Mouse (Mus musculus) spleen, adult 2 months (tissue): Measurements from ENCODE around the gene Ogdh. TPM values are rescaled to one million over a fixed set of nuclear protein-coding genes. Genes with fewer than 3 reads are reported as not detected.

Source experiments
- DNase-seq, 2 experiments: peaks; one replicate each; pipeline versions ENCODE4 v3.0.0 to v3.0.0-alpha.2; 2012 to 2021; ENCODE audit warnings: low spot score in 2 of 2, low read depth in 1 of 2
- H3K27ac ChIP-seq: fragments of 200-500 bp; 2 replicates; pipeline ENCODE4 v1.5.1; 2012; ENCODE audit warnings: low read length, inconsistent platforms; ENCODE audit not compliant: insufficient read depth
- H3K27me3 ChIP-seq: fragments of 200-500 bp; 2 replicates; pipeline ENCODE4 v1.6.1; 2012; ENCODE audit warnings: mild to moderate bottlenecking, moderate library complexity, low read length, inconsistent platforms; ENCODE audit not compliant: control insufficient read depth, insufficient read depth
- H3K36me3 ChIP-seq: fragments of 200-500 bp; 2 replicates; pipeline ENCODE4 v1.6.1; 2012; ENCODE audit warnings: mild to moderate bottlenecking, low read length, inconsistent platforms; ENCODE audit not compliant: control insufficient read depth, insufficient read depth
- H3K4me1 ChIP-seq: fragments of 200-500 bp; 2 replicates; pipeline ENCODE4 v1.6.1; 2011; ENCODE audit warnings: inconsistent platforms; ENCODE audit not compliant: control insufficient read depth, insufficient read depth, insufficient read length
- H3K4me3 ChIP-seq: fragments of 200-500 bp; 2 replicates; pipeline ENCODE4 v1.5.1; 2011; ENCODE audit warnings: mild to moderate bottlenecking, inconsistent platforms; ENCODE audit not compliant: insufficient read depth, insufficient read length; ENCODE audit errors: extremely low read depth
- CTCF ChIP-seq: fragments of 200-500 bp; IDR thresholded peaks from 2 replicates; pipeline ENCODE4 v1.5.1; 2011; ENCODE audit warnings: mild to moderate bottlenecking, inconsistent platforms; ENCODE audit not compliant: insufficient read depth, insufficient read length, insufficient replicate concordance; ENCODE audit errors: extremely low read depth
- POLR2A ChIP-seq: fragments of 200-500 bp; IDR thresholded peaks from 2 replicates; pipeline ENCODE4 v1.6.1; 2011; ENCODE audit warnings: low read depth, low read length, inconsistent platforms
- WGBS: fragments of 180-500 bp; shearing (Covaris S2); methylation state at CpG from one replicate; pipeline ENCODE4 v1.1.7; 2018; 5-methylcytosine and 5-hydroxymethylcytosine counted together
- polyA plus RNA-seq: library from polyadenylated mRNA; depleted of rRNA; stranded (reverse); fragments of >200 nt; gene quantifications from 2 replicates; pipeline ENCODE4 v1.2.3, GENCODE M21; 2012

Gene Ogdh
- polyA plus RNA-seq, 1 experiment: 64.6 TPM

- no peak for TF ChIP-seq CTCF
- Histone ChIP-seq H3K4me1 (peaks cover 2% of the 10 kb centered on the region), H3K36me3 (peaks cover 20% of the 10 kb centered on the region), H3K27me3 (no peaks in the 10 kb centered on the region), H3K4me3 (no peak overlapping the region), H3K27ac (no peak overlapping the region)
- no peak for DNase-seq
- 92% methylated on average over 4 of the region's 4 CpGs for WGBS
These were observed 3.2 kb downstream of the Ogdh start for GRCm38 (mm10) chr11:6294632-6295031.

GRCm38 (mm10) chr11:6296077-6296476, 4.6 kb downstream of the Ogdh start:
- H3K4me3 ChIP-seq: no peak overlapping the region
- TF ChIP-seq CTCF (no peak), POLR2A (no peak)
- peaks cover 2% of the 10 kb centered on the region for H3K4me1 ChIP-seq
- no peaks in the 10 kb centered on the region for H3K27me3 ChIP-seq
- DNase-seq: no peak
- H3K27ac ChIP-seq: no peak overlapping the region
- H3K36me3 ChIP-seq: peaks cover 24% of the 10 kb centered on the region

- DNase-seq: no peak
- Histone ChIP-seq H3K36me3 (peaks cover 24% of the 10 kb centered on the region), H3K27me3 (no peaks in the 10 kb centered on the region), H3K4me1 (no peaks in the 10 kb centered on the region), H3K4me3 (no peak overlapping the region), H3K27ac (no peak overlapping the region)
- TF ChIP-seq POLR2A (no peak), CTCF (no peak)
- 64% methylated on average over 2 of the region's 2 CpGs for WGBS
These were observed 8.0 kb downstream of the Ogdh start for GRCm38 (mm10) chr11:6299435-6299834.

GRCm38 (mm10) chr11:6302793-6303192, 11.4 kb downstream of the Ogdh start:
- Histone ChIP-seq H3K4me3 (no peak overlapping the region), H3K27ac (no peak overlapping the region), H3K4me1 (no peaks in the 10 kb centered on the region), H3K36me3 (peaks cover 19% of the 10 kb centered on the region), H3K27me3 (no peaks in the 10 kb centered on the region)
- TF ChIP-seq POLR2A (no peak), CTCF (no peak)
- 90% methylated on average over 2 of the region's 2 CpGs for WGBS
- DNase-seq: no peak

DNA sequence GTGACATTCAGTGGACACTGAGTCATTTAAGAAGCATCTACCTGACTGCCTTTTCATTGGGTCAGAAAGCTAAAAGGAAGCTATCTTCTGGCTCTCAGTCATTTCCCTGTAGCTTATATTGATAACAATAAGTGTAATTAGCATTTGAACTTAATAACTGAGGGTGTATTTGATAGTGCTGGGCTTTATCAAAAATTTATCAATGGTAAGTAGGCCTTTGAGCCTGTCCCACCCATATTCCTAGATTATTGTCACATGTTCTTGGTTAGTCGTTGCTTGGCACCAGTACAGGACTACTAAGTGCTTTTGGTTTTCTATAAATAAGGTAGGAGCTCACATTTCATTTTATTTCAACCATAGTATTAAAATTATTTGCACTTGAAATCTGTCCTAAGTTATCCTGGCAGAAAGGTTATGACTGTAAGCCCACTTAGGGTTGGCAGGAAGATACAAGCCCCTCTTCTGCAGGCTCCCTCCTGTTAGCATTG, 14.6 kb downstream of the Ogdh start:
- Histone ChIP-seq H3K36me3 (peaks cover 5% of the 10 kb centered on the region), H3K4me1 (no peaks in the 10 kb centered on the region), H3K27me3 (no peaks in the 10 kb centered on the region), H3K27ac (no peak overlapping the region), H3K4me3 (no peak overlapping the region)
- no peak for DNase-seq
- WGBS: 76% methylated on average over 1 of the region's 1 CpGs
- TF ChIP-seq POLR2A (no peak), CTCF (no peak)

GRCm38 (mm10) chr11:6308181-6308580, 16.7 kb downstream of the Ogdh start:
- no peak overlapping the region for H3K27ac ChIP-seq
- DNase-seq: no peak

GRCm38 (mm10) chr11:6313874-6314406, 22.5 kb downstream of the Ogdh start:
- no peaks in the 10 kb centered on the region for H3K4me1 ChIP-seq
- peaks cover 37% of the 10 kb centered on the region for H3K36me3 ChIP-seq
- no peak overlapping the region for H3K27ac ChIP-seq
- no peak for DNase-seq
- no peak for TF ChIP-seq CTCF
- TF ChIP-seq POLR2A: no peak
- no peak overlapping the region for H3K4me3 ChIP-seq
- no peaks in the 10 kb centered on the region for H3K27me3 ChIP-seq
- 61% methylated on average over 7 of the region's 7 CpGs for WGBS

More at GRCm38 (mm10) chr11:6308181-6308580, 16.7 kb downstream of the Ogdh start:
- WGBS: 87% methylated on average over 4 of the region's 4 CpGs
- no peaks in the 10 kb centered on the region for H3K4me1 ChIP-seq
- H3K4me3 ChIP-seq: no peak overlapping the region
- peaks cover 6% of the 10 kb centered on the region for H3K36me3 ChIP-seq
- TF ChIP-seq CTCF (no peak), POLR2A (no peak)
- H3K27me3 ChIP-seq: no peaks in the 10 kb centered on the region
